Mouse (Mus musculus) C2C12 (cell line): ENCODE data around the gene Csrp1.

Source experiments
- CEBPB ChIP-seq: IDR thresholded peaks from one replicate; pipeline ENCODE4 v1.6.1; 2011; ENCODE audit warnings: low read depth, mild to moderate bottlenecking, control low read depth, moderate library complexity
- CTCF ChIP-seq: IDR thresholded peaks from one replicate; pipeline ENCODE4 v1.5.1; 2011; ENCODE audit not compliant: control insufficient read depth, insufficient read depth, insufficient read length
- MAX ChIP-seq: IDR thresholded peaks from one replicate; pipeline ENCODE4 v1.6.1; 2011; ENCODE audit warnings: mild to moderate bottlenecking, control low read depth
- MYOD1 ChIP-seq: IDR thresholded peaks from one replicate; pipeline ENCODE4 v1.6.1; 2011; ENCODE audit warnings: low read depth; ENCODE audit not compliant: control insufficient read depth, insufficient read length
- MYOG ChIP-seq: IDR thresholded peaks from one replicate; pipeline ENCODE4 v1.6.1; 2011; ENCODE audit not compliant: control insufficient read depth, insufficient read length; ENCODE audit errors: extremely low read depth
- USF1 ChIP-seq: IDR thresholded peaks from one replicate; pipeline ENCODE4 v1.6.1; 2011; ENCODE audit warnings: low read depth, mild to moderate bottlenecking, control low read depth, moderate library complexity

DNA sequence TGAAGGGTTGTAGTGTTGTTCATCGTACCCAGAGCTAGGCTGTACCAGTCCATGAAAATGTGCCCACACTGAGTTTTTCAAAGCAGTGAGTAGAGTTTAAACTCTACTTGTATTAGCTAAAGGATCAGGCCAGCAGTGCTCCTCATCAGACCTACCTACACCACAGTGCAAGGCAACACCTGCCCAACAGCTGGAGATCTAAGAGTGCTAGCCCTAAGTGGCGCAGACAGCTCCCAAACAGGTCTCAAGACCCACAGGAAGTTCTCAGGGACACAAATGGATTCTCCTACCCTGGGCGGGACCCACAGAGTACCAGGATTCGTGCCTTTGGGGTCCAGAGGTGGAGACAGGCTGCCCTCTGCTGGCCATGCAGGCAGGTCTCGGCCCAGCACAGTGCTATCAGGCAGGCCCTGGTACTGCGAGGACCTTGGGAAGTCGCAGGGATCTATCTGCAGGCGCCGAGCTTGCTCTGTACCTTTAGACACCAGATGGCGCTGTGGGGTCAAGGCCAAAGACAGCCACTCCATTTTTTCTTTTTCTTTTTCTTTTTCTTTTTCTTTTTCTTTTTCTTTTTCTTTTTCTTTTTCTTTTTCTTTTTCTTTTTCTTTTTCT lies 33.0 kb downstream of the Csrp1 start:
- TF ChIP-seq MAX (peak; percentile 40), MYOD1 (no peak), CTCF (peak; percentile 95), MYOG (no peak), USF1 (no peak), CEBPB (no peak)
